Mouse (Mus musculus) small intestine, adult 2 months (tissue): ENCODE results near the gene Dlgap1.

Source experiments
- CTCF ChIP-seq: fragments of 200-500 bp; IDR thresholded peaks from 2 replicates; pipeline ENCODE4 v1.5.1; 2012; ENCODE audit warnings: low read depth, mild to moderate bottlenecking, control low read depth, inconsistent platforms, low read length, moderate library complexity, mixed read lengths; ENCODE audit not compliant: insufficient replicate concordance, insufficient read length; ENCODE audit errors: extremely low read depth
- POLR2A ChIP-seq: fragments of 200-500 bp; IDR thresholded peaks from 2 replicates; pipeline ENCODE4 v1.6.1; 2012; ENCODE audit warnings: low read depth, mild to moderate bottlenecking, control low read depth, inconsistent platforms, low read length, moderate library complexity

GRCm38 (mm10) chr17:70690598-70690997, 721.7 kb downstream of the Dlgap1 start:
- TF ChIP-seq POLR2A (no peak), CTCF (no peak)
